Mouse (Mus musculus) G1E (cell line): Measurements from ENCODE around the gene Irf2bp1.

Experiments used
- CTCF ChIP-seq: IDR thresholded peaks from 2 replicates; pipeline ENCODE4 v1.5.1; 2012; ENCODE audit warnings: low read depth, low read length, inconsistent platforms, mixed read lengths
- GATA1 ChIP-seq: IDR thresholded peaks from 2 replicates; pipeline ENCODE4 v1.6.1; 2012; ENCODE audit warnings: borderline replicate concordance, low read length, inconsistent platforms, mixed read lengths
- GATA2 ChIP-seq: IDR thresholded peaks from 2 replicates; pipeline ENCODE4 v1.6.1; 2012; ENCODE audit warnings: low read depth, low read length, inconsistent platforms, borderline replicate concordance

DNA sequence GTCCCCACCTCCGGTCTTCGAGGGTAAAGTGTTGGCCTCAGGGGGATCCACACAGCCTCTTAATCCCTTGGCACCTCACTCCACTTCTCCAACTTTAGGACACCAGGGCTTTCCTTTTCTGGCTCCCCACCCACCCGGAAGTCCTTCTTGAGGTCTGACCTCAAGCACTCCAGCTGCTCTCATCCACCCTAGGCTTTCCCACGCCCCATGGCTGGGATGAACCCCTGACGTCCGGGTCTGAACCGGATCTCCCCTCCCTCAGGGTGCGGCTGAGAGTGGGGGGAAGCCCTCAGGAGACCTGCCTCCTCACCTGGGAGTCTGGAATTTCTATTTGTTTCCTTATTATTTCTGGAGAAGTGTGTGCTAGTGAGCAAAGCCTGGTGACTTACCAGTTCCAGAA, 17.2 kb downstream of the Irf2bp1 start:
- TF ChIP-seq GATA1 (no peak), CTCF (no peak), GATA2 (no peak)
